Mouse (Mus musculus) heart, adult 2 months (tissue): ENCODE results near the gene Usp53. TPM values are rescaled to one million over a fixed set of nuclear protein-coding genes. Genes with fewer than 3 reads are reported as not detected.

ENCODE experiments used
- DNase-seq, 2 experiments: peaks; one replicate each; pipeline ENCODE4 v3.0.0; 2021
- H3K27ac ChIP-seq: fragments of 200-600 bp; 2 replicates; pipeline ENCODE4 v1.8.1; 2022
- H3K27me3 ChIP-seq: fragments of 200-500 bp; 2 replicates; pipeline ENCODE4 v1.6.1; 2012; ENCODE audit warnings: mild to moderate bottlenecking, low read length, inconsistent platforms, mixed read lengths; ENCODE audit not compliant: control insufficient read depth, insufficient read depth
- H3K36me3 ChIP-seq: fragments of 200-500 bp; 2 replicates; pipeline ENCODE4 v1.6.1; 2012; ENCODE audit warnings: low read length, inconsistent platforms; ENCODE audit not compliant: control insufficient read depth, insufficient read depth
- H3K4me1 ChIP-seq: fragments of 200-500 bp; 2 replicates; pipeline ENCODE4 v1.6.1; 2011; ENCODE audit warnings: low read length; ENCODE audit not compliant: control insufficient read depth, insufficient read depth
- H3K4me3 ChIP-seq: fragments of 200-600 bp; 2 replicates; pipeline ENCODE4 v1.8.1; 2022
- H3K79me2 ChIP-seq: fragments of 200-500 bp; replicated peaks from 2 replicates; pipeline ENCODE4 v1.6.1; 2012; ENCODE audit warnings: mild to moderate bottlenecking, inconsistent platforms, low read length, moderate library complexity, mixed read lengths; ENCODE audit not compliant: control insufficient read depth, insufficient read depth
- H3K9ac ChIP-seq: fragments of 200-500 bp; 2 replicates; pipeline ENCODE4 v1.6.1; 2012; ENCODE audit warnings: low read depth, mild to moderate bottlenecking, control low read depth, inconsistent platforms, low read length, mixed read lengths
- CTCF ChIP-seq: fragments of 200-600 bp; IDR thresholded peaks from 2 replicates; pipeline ENCODE4 v1.8.1; 2022; ENCODE audit warnings: antibody characterized with exemption, mild to moderate bottlenecking, moderate library complexity
- EP300 ChIP-seq: fragments of 200-500 bp; IDR thresholded peaks from 2 replicates; pipeline ENCODE4 v1.6.1; 2011; ENCODE audit warnings: low read depth, low read length, control low read depth; ENCODE audit not compliant: insufficient read depth
- POLR2A ChIP-seq: fragments of 200-500 bp; IDR thresholded peaks from 2 replicates; pipeline ENCODE4 v1.6.1; 2011; ENCODE audit warnings: mild to moderate bottlenecking, low read depth, low read length, control low read depth; ENCODE audit not compliant: insufficient read depth
- WGBS: fragments of 180-500 bp; shearing (Covaris S2); methylation state at CpG from one replicate; pipeline ENCODE4 v1.1.7; 2018; 5-methylcytosine and 5-hydroxymethylcytosine counted together
- intact Hi-C: fragments of 180-260 bp; cut with DNase I; formaldehyde crosslinking; loops from one replicate; pipeline ENCODE4 v1.15.1; 2025
- microRNA-seq, 2 experiments: library from miRNA; unstranded; fragments of <30 nt; microRNA quantifications; one replicate each; pipeline ENCODE4 v1.2.0; 2021
- polyA plus RNA-seq: library from polyadenylated mRNA; depleted of rRNA; stranded (reverse); fragments of >200 nt; gene quantifications from 2 replicates; pipeline ENCODE4 v1.2.3, GENCODE M21; 2012; rRNA removed
- total RNA-seq, 2 experiments: library from RNA; stranded (reverse); gene quantifications; 2 replicates each; pipeline ENCODE4 v1.2.3; 2021

Usp53 gene
- total and polyA plus RNA-seq, 3 experiments: 1.9 to 7.9 (median 7.5) TPM

- DNase-seq: no peak
- no peak overlapping the region for H3K4me3 ChIP-seq
- intact Hi-C loops: no loop called here
- 52% methylated on average over 11 of the region's 11 CpGs for WGBS
- no peaks in the 10 kb centered on the region for H3K27me3 ChIP-seq
- no peak overlapping the region for H3K9ac ChIP-seq
- H3K36me3 ChIP-seq: no peaks in the 10 kb centered on the region
- no peak for TF ChIP-seq CTCF
- no peak for TF ChIP-seq EP300
- TF ChIP-seq POLR2A: no peak
- no peak overlapping the region for H3K27ac ChIP-seq
- no peaks in the 10 kb centered on the region for H3K79me2 ChIP-seq
- no peaks in the 10 kb centered on the region for H3K4me1 ChIP-seq
Measured at GRCm38 (mm10) chr3:122895189-122895731, 89.0 kb downstream of the Usp53 start.

GRCm38 (mm10) chr3:122894772-122895171 lies 89.5 kb downstream of the Usp53 start, which contains the start of gene Fabp2:
Fabp2 (plus strand) TSS chr3:122895072.
- Histone ChIP-seq H3K9ac (no peak within 1 kb of the TSS), H3K27me3 (no peaks in the 10 kb centered on the region), H3K4me1 (no peaks in the 10 kb centered on the region), H3K27ac (no peak within 1 kb of the TSS), H3K79me2 (no peaks in the 10 kb centered on the region), H3K36me3 (no peaks in the 10 kb centered on the region), H3K4me3 (no peak within 1 kb of the TSS)
- intact Hi-C loops: no loop called here
- TF ChIP-seq CTCF (no peak), EP300 (no peak), POLR2A (no peak)
- no peak for DNase-seq
- 95% methylated on average over 3 of the region's 3 CpGs for WGBS

- no peak overlapping the region for H3K9ac ChIP-seq
- no peaks in the 10 kb centered on the region for H3K79me2 ChIP-seq
- no peak overlapping the region for H3K27ac ChIP-seq
- no peak for DNase-seq
- no peaks in the 10 kb centered on the region for H3K36me3 ChIP-seq
- H3K4me3 ChIP-seq: no peak overlapping the region
- no peaks in the 10 kb centered on the region for H3K4me1 ChIP-seq
- no peaks in the 10 kb centered on the region for H3K27me3 ChIP-seq
- intact Hi-C loops: no loop called here
- 55% methylated on average over 5 of the region's 5 CpGs for WGBS
- no peak for TF ChIP-seq CTCF
- no peak for TF ChIP-seq EP300
- TF ChIP-seq POLR2A: no peak
Measured at GRCm38 (mm10) chr3:122888371-122888819, 95.9 kb downstream of the Usp53 start.

- Histone ChIP-seq H3K9ac (no peak overlapping the region), H3K27me3 (no peaks in the 10 kb centered on the region), H3K27ac (no peak overlapping the region), H3K4me3 (no peak overlapping the region), H3K79me2 (no peaks in the 10 kb centered on the region), H3K4me1 (no peaks in the 10 kb centered on the region), H3K36me3 (no peaks in the 10 kb centered on the region)
- intact Hi-C loops: no loop called here
- DNase-seq: no peak
- WGBS: 64% methylated on average over 4 of the region's 4 CpGs
- TF ChIP-seq POLR2A (no peak), CTCF (no peak), EP300 (no peak)
Measured at GRCm38 (mm10) chr3:122887505-122888301, 96.6 kb downstream of the Usp53 start.

Small RNAs within 50 kb of the gene (microRNA-seq; reads per million reads assigned to microRNA genes)
- gene Gm22066: 0 reads per million in 2 experiments

Other genes starting within 250 kb of the Usp53 start
- gene Fabp2, start 89.4 kb downstream of the Usp53 start, total RNA-seq: not detected
- not detected in 2 replicates for gene Fabp2, start 89.4 kb downstream of the Usp53 start, polyA plus RNA-seq
- not detected for gene Gm10959, start 65.2 kb downstream of the Usp53 start, total RNA-seq
- gene Gm10959, start 65.2 kb downstream of the Usp53 start, polyA plus RNA-seq: not detected in 2 replicates
- gene 1810037I17Rik, start 60.3 kb downstream of the Usp53 start, total RNA-seq: 100 to 1,000 TPM in 1 of 2 experiments, 10 to 100 TPM in 1; 90.7 to 100 TPM
- 33.7 and 47.7 TPM in 2 replicates for gene 1810037I17Rik, start 60.3 kb downstream of the Usp53 start, polyA plus RNA-seq
- 1,000 to 10,000 TPM; 1,454 to 1,834 TPM for gene Myoz2, start 50.5 kb upstream of the Usp53 start, total RNA-seq
- 691 and 950 TPM in 2 replicates for gene Myoz2, start 50.5 kb upstream of the Usp53 start, polyA plus RNA-seq